Mouse (Mus musculus): ENCODE measurements around the gene Cfap54.

DNA sequence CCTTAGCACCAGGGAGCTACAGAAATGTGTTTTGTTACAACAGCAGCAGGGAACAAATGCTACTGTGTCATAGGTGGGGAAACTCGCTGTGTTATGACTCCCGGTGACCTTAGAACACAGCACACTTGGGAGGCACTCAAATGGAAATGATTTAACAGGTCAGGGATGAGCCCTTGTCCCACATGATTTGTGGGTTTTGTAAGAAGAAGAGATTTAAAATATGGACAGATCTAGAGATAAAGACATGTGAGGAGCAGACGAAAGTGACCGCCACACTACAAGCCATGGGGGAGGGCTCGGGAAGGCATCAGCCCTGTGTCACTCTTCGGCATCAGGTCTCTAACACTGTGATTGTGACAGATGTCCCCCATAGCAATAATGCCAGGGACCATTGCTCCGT lies 144.3 kb downstream of the Cfap54 start:
- TF ChIP-seq CTCF (IDR thresholded peaks at IDR 0.05; ENCODE audit: low read depth) (no peak), EP300 (IDR thresholded peaks at IDR 0.05; ENCODE audit: low read depth) (no peak)

Data from liver, postnatal 0 days (tissue).